Mouse (Mus musculus): Measurements from ENCODE around the gene S1pr4.

S1pr4 gene

GRCm38 (mm10) chr10:81491018-81491417 is 8.9 kb downstream of the S1pr4 start:
- DNase-seq: no peak

GRCm38 (mm10) chr10:81489941-81490340 is 10.0 kb downstream of the S1pr4 start:
- DNase-seq: no peak

- DNase-seq: no peak
These were observed 11.9 kb downstream of the S1pr4 start for GRCm38 (mm10) chr10:81488081-81488480.

GRCm38 (mm10) chr10:81486496-81486895 is 13.4 kb downstream of the S1pr4 start:
- no peak for DNase-seq

GRCm38 (mm10) chr10:81485479-81486018 is 14.4 kb downstream of the S1pr4 start:
- DNase-seq: no peak

GRCm38 (mm10) chr10:81485060-81485449 is 14.9 kb downstream of the S1pr4 start:
- DNase-seq: no peak

GRCm38 (mm10) chr10:81484441-81485059 is 15.4 kb downstream of the S1pr4 start:
- no peak for DNase-seq

GRCm38 (mm10) chr10:81483983-81484382 is 15.9 kb downstream of the S1pr4 start:
- DNase-seq: no peak

- no peak for DNase-seq
These were observed 17.4 kb downstream of the S1pr4 start, which contains the start of gene Celf5 for GRCm38 (mm10) chr10:81482533-81482889. Gene Celf5, minus strand, starts transcription at chr10:81482709.

- DNase-seq: no peak
These were observed 18.1 kb downstream of the S1pr4 start for GRCm38 (mm10) chr10:81481605-81482532.

- DNase-seq: no peak
These were observed 25.5 kb downstream of the S1pr4 start for GRCm38 (mm10) chr10:81474461-81474860.

- DNase-seq: peak; percentile 95
These were observed 26.9 kb downstream of the S1pr4 start for GRCm38 (mm10) chr10:81473003-81473451.

GRCm38 (mm10) chr10:81472403-81473002 is 27.4 kb downstream of the S1pr4 start:
- DNase-seq: no peak

GRCm38 (mm10) chr10:81470454-81470853 is 29.5 kb downstream of the S1pr4 start:
- DNase-seq: no peak

- DNase-seq: peak; percentile 67
These were observed 30.7 kb downstream of the S1pr4 start for GRCm38 (mm10) chr10:81469253-81469652.

- DNase-seq: no peak
These were observed 32.2 kb downstream of the S1pr4 start for GRCm38 (mm10) chr10:81467670-81468235.

GRCm38 (mm10) chr10:81466881-81467280 is 33.1 kb downstream of the S1pr4 start:
- no peak for DNase-seq

GRCm38 (mm10) chr10:81466066-81466465 is 33.9 kb downstream of the S1pr4 start:
- no peak for DNase-seq

GRCm38 (mm10) chr10:81465265-81465645 is 34.7 kb downstream of the S1pr4 start:
- DNase-seq: no peak

- no peak for DNase-seq
These were observed 35.3 kb downstream of the S1pr4 start for GRCm38 (mm10) chr10:81464405-81465264.

- no peak for DNase-seq
These were observed 36.4 kb downstream of the S1pr4 start for GRCm38 (mm10) chr10:81463531-81463930.

GRCm38 (mm10) chr10:81462917-81463316 is 37.0 kb downstream of the S1pr4 start:
- DNase-seq: no peak

All from layer of hippocampus, adult 9-11 months (tissue).